Mouse (Mus musculus) frontal cortex, postnatal 36 days (tissue): ENCODE data around the gene Sdk2.

Experiments used
- DNase-seq, 2 experiments: peaks; one replicate each; pipeline ENCODE4 v3.0.0; 2022; ENCODE audit warnings: low spot score in 2 of 2

The Sdk2 gene

DNA sequence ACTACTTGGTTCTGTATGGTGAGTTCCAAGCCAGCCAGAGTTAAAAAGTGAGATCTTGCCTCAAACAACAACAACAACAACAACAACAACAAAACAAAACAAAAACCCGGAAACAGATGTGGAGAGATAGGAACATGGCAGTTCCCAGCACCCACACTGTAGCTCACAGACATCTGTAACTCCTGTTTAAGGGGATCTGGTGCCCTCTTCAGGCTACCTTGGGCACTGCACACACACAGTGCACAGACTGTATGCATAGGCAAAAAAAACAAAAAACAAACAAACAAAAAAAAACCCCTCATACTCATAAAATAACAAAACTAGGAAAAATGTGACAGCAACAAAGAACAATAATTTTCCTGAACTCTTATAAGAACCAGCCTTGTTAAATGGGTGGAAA is 323.8 kb downstream of the Sdk2 start:
- DNase-seq, result no peak

DNA sequence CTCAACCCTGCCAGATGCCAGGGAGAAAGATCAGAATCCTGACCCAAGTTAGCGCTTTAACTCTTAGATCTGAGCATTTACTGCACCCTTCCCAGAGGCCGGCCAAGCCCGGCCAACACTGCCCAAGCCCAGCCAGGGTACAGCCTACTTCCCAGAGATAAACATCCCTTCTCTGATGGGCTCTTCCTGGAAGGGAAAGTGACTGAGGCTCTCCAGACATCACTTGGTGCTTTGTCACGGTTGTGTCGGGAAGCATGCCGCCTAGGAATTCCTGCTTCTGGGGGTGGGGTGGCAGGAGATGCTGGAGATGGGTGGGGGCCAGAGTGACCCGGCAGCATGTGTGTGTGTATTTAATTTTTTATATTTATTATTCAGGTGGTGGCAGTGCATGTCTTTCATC is 326.7 kb downstream of the Sdk2 start:
- DNase-seq, result no peak

DNA sequence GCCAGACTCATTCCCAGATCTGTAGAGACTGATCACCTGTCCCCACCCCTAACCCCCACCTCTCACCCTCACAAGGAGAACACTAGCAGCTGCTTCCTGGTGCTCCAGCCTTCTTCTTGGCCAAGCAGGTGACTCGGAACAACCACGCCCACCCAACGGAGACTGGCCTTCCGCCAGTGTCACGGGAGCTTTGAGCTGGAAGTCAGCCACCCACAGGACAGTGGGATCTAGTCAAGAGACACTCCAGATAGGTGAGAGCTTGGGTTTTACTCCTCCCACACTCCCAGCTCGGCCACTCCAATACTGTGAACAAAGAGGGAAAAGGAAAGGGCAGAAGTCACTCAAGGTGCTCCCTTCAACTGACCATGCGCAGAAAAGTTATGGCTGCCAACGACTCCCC is 327.6 kb downstream of the Sdk2 start:
- DNase-seq, result no peak

DNA sequence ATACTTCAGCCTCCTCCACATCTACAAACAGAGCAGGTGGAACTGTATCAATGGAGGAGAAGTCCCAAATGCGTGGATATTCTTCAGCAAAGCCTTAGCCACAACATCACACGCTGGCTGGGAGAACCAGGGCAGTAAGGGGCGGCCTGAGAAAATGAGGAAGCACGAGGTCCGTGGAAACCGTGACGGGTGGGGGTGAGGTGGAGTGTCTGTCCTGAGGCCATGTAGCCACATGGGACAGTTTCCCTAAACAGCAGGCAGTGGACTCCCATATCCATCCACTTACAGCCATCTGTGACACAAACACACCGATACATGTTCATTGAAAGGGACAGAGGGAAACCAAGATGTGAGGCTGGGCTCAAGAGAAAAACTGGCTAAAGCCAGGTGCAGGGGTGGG is 328.9 kb downstream of the Sdk2 start:
- no peak for DNase-seq

DNA sequence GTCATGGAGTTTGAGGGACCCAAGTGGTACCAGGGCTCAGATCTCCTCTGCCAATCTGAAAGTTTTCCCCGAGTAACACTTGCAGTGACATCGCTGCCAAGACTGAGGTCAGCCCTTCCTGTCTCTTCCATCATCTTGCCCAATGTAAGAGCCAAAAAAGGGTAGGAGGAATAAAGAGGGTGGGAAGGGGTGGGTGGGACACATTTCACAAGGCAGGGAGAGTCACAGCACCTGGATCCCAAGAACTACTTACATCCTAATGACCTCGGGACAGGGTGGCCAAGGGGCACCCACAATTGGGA is 329.3 kb downstream of the Sdk2 start:
- DNase-seq, result no peak

DNA sequence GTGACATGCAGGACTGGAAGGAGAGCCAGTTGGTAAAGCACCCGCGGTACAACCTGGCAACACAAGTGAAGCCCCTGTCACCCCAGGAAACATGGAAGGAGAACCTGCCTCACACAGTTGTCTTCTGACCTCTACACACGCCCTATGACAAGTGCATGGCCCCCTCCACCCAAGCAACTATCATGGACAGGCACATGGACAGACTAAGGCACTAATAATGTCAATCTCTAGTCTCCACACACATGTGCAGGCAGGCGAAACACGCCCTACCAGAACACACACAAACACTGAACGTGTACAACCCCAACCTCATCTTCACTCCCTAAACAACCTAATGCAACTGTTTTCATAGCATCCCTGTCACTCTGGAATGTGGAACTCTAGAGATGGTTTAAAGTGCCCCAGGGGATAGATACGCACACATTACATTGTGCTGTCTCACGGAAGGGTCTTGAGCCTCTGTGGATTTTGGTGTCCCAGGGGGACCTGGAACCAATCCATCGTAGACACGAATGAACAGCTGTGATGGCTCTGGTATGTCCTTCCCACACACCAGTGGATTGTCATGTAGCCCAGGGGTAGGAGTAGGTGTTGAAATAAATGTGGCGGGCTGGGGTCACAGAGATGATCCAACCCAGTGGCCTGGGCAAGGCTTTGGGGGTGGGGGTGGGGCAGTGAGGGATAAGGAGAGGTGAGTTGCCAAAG is 329.8 kb downstream of the Sdk2 start:
- DNase-seq, result no peak

DNA sequence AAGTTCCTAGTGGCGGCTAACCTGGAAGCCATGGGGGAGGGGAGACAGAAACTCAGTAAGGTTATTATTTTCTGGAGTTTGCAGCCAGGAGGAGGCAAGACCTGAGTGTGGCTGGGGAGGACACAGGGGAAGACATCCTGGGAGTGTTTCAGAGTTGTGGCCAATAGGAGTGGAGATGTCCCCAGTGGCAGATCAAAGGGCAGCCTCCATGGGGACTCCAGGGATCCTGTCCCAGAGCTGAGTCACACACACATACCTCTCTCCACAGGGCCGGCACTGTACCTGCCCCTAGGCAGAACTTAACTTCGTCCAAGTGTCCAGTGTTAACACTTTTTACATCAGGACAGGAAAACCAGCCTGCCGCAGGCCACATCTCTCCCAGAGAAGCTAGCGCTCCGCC is 331.7 kb downstream of the Sdk2 start:
- DNase-seq, result no peak

DNA sequence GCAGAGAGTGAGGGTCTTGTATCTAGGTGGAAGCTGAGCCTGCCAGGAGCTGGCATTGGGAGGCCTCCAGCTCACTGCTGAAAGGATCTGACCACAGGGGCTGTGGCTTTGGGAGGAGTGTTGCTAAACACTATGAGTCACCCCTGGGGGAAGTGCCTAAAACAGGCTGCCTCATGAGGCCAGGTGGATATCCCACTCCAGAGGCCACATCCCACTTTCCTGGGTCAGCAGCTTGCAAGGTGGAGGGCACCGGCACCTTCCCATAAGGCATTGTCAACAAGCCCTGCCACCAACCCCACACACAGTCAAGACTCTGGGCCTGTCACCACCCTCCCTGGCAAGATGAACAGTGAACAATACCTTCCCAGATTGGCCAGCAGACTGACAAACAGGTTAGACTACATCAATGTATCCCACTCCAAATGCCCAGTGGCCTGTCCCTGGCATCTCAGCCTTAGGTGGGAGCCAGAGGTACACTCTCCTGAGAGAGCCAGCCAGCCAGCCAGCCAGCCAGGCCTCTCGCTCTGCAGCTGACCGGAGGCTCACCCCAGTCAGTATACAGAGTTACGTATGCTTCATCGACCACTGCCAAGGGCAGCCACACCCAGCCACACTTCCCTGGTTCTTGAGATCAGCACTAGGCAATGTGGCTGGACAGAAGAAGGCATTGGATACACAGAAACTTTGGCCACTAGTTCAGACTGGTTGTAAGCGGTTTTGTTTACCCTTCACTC is 333.0 kb downstream of the Sdk2 start:
- no peak for DNase-seq

DNA sequence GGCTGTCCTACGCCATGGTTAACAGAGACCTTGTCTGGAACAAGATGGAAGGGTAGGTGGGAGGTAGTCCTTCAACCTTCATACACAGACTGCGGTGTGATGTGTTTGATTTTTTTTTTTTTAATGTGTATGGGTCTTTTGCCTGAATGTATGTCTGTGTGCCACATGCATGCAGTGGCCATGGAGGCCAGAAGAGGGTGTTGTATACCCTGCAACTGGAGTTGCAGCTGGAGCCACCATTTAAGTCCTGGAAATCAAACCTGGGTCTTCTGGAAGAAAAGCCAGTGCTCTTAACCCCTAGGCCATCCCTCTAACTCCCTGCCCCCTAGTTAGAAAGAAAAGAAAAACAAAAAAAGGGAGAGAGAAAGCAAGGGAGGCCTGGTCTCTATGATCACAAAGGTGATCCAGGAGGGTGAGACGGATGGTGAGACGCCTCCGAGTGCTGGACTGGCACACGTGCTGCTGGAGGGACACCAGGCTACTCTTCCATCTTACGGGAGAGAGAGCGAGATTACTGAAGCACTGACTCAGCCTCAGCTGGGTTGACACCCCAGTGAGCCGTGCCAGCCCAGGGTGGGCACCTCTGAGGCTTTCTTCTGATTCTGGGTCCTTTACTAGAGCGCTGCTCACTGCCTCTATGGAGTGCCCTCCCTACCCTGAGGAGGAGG is 334.8 kb downstream of the Sdk2 start:
- no peak for DNase-seq

DNA sequence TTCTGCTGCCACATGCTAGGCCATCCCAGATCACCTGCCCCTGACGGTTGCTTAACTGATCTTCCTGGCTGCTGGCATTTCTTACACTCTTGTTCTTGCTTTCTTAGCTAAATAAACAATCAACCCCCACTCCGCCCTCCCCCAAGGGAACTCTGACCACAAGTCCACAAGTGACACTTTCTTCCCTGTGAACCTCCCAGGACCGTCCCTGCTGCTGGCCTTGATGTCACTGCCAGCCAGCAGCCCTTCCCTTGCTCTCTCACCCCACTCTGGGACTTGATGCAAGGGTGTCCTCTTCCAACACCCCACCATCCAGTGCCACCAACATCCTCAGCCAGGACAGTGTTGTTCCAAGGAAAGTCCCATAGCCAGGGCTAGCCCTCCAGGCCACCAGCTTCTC is 336.0 kb downstream of the Sdk2 start:
- no peak for DNase-seq

DNA sequence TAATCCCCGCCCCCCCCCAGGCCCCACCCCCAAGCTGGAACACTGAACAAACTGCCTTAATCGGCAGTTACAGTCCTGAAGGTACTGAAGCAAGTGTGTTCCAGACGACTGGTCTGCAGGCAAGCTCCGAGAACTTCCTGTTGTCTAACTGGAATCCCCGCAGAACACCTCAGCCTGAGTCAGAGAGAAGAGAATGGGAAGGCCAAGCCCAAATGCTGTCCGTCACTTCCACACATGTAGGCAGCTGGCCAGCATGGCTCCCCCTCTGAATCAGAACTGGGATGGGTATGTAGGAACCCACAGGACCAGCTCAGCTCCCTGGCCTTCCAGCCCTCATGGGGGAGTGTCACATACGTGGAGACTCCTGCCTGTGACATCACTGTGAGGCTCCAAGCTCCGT is 336.9 kb downstream of the Sdk2 start:
- DNase-seq, result no peak

DNA sequence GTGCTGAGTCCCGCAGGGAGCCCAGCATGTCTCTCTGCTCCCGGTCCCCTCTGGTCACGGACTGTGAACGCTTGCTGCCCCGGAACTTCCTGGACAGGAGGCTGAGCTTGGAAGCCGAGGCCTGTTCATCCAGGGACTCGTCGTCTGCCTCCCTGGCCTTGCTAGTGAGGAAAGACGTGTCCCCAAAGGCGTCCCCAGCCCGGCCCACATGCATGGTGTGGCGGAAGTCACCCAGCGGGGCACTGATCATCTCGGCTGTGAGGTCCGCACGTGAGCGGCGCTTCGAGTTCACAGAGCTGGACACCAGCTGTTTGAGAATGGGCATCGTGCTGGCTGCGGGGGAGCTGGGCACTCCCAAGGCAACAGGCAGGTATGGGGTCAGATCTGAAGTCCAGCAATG is 337.6 kb downstream of the Sdk2 start:
- no peak for DNase-seq

DNA sequence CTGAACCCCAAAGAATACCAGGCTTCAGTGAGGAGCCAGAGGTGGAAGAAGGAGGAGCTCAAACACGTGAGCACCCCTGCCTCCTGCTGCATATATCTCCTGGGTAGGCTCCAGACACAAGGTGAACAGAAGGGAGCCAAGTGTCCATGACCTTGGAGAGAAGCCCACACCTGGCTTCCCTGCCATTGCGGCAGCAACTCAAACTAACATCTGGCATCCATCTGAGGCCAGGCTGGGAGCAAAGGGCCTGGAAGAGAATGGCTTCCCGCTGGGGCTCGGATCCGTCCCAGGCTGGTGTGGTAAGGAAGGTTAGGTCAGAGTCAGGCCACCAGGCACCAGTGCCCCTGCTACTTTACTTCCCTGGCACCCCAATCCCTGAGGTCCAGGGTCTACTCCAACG is 338.9 kb downstream of the Sdk2 start:
- no peak for DNase-seq

DNA sequence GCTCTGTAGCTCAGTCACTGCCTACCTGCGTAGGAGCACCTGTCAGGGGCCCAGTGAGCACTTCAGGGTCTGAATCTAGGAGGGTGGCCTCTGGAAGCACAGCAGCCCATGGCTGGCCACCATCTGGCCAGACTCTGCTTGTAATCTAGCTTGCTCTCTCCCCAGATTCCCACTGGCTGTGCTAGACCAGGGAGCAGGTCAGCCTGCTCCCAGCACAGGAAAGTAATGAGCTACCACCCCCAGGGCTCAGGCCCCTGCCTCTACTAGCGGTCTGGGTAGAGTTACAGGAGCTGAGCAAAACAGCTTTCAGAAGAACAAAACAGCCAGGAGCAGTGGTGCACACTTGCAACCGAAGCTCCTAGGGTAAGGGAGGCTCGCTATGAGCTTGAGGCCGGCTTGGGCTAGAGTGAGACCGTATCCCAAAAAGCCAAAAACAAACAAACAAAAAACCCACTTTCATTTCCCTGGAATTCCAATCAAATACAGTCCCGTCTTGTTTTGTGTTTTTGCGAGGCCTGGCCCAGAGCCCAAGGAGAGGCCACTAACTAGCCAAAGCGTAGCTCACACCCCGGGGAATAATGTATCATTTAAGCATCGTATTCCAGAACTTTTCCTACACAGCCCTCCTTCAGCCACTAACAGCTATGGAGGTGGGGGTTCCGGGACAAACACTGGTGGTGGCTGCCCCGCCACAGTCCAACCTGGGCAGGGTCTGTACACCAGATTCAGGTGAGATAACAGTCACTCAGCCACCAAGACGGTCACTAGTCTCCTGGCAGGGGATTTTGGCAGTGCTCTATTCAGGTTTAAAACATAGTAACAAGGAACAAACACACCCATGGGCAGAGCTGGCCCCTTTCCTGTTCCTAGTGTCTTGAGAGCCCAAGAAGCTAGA is 339.6 kb downstream of the Sdk2 start:
- no peak for DNase-seq
